Mouse (Mus musculus): ENCODE data around the gene Adgrf3. TPM values are rescaled to one million over a fixed set of nuclear protein-coding genes. Genes with fewer than 3 reads are reported as not detected.
A peak's percentile ranks its signal among the peaks of the same experiment; 100 is the strongest.
"Not testable (repeated sequence)": the region's sequence is repeated elsewhere in the genome, so short reads cannot be mapped to it uniquely, and the experiment has no call there.

The Adgrf3 gene
- polyA plus RNA-seq, 1 experiment from 2014 or later, result not detected

DNA sequence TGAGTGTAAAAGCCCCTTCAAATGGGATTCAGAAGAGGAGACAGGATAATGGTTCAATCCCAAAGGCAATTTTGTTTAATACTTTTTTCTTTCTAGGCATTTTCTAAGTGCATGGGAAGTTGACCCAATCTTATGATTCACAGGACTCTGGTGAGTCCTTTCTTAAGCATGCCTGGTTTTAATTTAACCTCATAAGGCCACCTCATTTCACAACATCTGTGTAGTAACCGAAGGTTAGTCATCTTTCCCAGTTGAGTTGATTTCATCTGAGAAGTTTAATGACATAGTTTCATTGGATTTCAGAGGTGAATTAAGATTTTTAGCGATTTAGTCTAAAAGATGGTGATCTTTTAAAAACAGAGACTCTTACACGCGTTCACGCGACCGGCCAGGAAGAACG, 17.2 kb upstream of the Adgrf3 start:
- no peak for DNase-seq (ENCODE audit: low spot score)
- WGBS, result 98% methylated on average over 8 of the region's 8 CpGs
- Histone ChIP-seq H3K4me3 (no peak overlapping the region), H3K27ac (no peak overlapping the region), H3K4me1 (no peaks in the 10 kb centered on the region), H3K27me3 (ENCODE audit: low read depth, poor library complexity, severe bottlenecking) (no peaks in the 10 kb centered on the region), H3K9me3 (replicated peaks) (no peaks in the 10 kb centered on the region), H3K36me3 (peaks cover 10% of the 10 kb centered on the region)

DNA sequence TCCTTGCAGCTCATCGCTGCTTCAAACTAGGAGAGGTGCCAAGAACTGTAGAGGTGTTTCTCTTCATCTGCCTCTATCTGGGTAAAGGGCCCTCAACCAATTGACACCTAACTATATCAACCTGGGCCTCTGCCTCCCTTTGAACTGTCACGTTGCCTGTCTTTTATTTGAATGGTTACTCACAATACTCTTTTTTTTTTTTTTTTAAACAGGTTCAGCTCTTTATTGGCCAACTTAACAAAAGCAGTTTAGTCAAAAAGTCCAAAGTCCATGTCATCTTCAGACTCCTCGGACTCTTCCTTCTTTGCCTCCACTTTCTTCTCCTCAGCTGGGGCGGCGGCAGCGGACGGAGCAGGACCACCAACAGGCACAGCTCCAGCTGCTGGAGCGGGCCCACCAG, 15.1 kb upstream of the Adgrf3 start:
- peaks cover 10% of the 10 kb centered on the region for H3K36me3 ChIP-seq
- H3K27ac ChIP-seq, result no peak overlapping the region
- no peaks in the 10 kb centered on the region for H3K4me1 ChIP-seq
- 87% methylated on average over 8 of the region's 8 CpGs for WGBS
- no peak for DNase-seq (ENCODE audit: low spot score)
- H3K4me3 ChIP-seq, result no peak overlapping the region
- H3K9me3 ChIP-seq (replicated peaks), result no peaks in the 10 kb centered on the region
- H3K27me3 ChIP-seq (ENCODE audit: low read depth, poor library complexity, severe bottlenecking), result no peaks in the 10 kb centered on the region

DNA sequence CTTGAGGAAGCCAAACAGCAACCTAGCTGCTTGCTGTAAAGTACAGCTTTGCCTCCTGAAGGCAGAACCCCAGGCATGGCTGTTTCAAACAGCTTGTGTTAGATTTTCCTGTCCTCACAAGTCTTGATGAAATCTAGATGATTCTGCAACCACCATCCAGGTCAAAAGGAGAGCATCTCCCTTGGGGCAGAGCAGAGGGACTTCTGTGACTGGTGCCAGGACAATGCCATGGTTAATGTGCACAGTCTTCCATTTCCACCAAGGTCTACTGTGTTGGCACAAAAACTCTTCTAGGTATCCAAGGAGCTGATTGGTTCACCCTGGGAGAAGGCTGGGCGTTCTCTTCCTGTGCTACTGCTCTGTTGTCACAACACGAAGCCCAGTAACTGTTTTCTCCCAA, 14.2 kb upstream of the Adgrf3 start:
- H3K4me1 ChIP-seq, result no peaks in the 10 kb centered on the region
- no peak overlapping the region for H3K27ac ChIP-seq
- H3K4me3 ChIP-seq, result no peak overlapping the region
- peaks cover 10% of the 10 kb centered on the region for H3K36me3 ChIP-seq
- H3K9me3 ChIP-seq (replicated peaks), result no peaks in the 10 kb centered on the region
- WGBS, result 88% methylated on average over 2 of the region's 2 CpGs
- DNase-seq (ENCODE audit: low spot score), result no peak
- no peaks in the 10 kb centered on the region for H3K27me3 ChIP-seq (ENCODE audit: low read depth, poor library complexity, severe bottlenecking)

DNA sequence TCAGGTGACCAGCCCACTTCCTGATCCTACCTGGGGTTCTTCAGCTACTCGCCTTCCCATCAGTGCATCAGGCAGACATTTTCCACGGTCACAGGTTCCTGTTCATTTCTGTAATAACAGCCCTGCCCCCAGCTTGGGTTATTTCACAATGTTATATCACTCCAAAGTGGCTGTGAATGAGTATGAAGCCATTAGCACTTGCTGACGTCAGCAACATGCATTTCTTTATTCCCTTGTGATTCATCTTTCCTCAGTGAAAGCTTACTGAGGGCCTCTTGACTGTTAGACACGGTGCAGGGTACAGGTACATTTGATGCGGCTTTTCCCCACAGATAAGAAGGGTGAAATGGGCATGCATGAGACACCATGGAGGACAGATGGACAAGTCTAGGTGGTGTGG, 10.4 kb upstream of the Adgrf3 start:
- 86% methylated on average over 5 of the region's 5 CpGs for WGBS
- no peak overlapping the region for H3K4me3 ChIP-seq
- no peak for DNase-seq (ENCODE audit: low spot score)

DNA sequence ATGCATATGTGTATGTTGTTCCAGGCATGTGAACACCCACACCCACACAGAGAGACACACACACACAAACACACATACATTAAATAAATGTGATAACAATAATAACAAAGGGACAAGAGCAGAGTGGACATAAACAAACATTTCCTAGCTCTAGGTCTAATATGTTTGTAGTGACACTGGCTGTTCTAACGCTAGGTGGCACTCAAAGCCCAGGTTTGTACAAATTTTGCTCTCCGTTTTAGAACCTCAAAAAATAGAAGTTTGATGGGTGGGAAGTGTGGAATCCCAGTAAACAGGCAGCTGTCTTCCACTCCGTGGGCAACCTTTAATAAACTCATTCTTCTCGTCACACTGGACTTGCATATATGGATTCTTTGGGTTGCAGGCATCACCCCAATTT, 9.4 kb upstream of the Adgrf3 start:
- DNase-seq (ENCODE audit: low spot score), result peak; percentile 56
- WGBS, result 23% methylated on average over 4 of the region's 4 CpGs
- H3K27me3 ChIP-seq (ENCODE audit: low read depth, poor library complexity, severe bottlenecking), result no peaks in the 10 kb centered on the region
- H3K4me3 ChIP-seq, result no peak overlapping the region
- no peak overlapping the region for H3K27ac ChIP-seq
- H3K9me3 ChIP-seq (replicated peaks), result no peaks in the 10 kb centered on the region
- H3K36me3 ChIP-seq, result no peaks in the 10 kb centered on the region
- H3K4me1 ChIP-seq, result no peaks in the 10 kb centered on the region

More for the DNA sequence above, 10.4 kb upstream of the Adgrf3 start:
- Histone ChIP-seq H3K27ac (no peak overlapping the region), H3K36me3 (no peaks in the 10 kb centered on the region), H3K27me3 (ENCODE audit: low read depth, poor library complexity, severe bottlenecking) (no peaks in the 10 kb centered on the region), H3K9me3 (replicated peaks) (no peaks in the 10 kb centered on the region), H3K4me1 (no peaks in the 10 kb centered on the region)

DNA sequence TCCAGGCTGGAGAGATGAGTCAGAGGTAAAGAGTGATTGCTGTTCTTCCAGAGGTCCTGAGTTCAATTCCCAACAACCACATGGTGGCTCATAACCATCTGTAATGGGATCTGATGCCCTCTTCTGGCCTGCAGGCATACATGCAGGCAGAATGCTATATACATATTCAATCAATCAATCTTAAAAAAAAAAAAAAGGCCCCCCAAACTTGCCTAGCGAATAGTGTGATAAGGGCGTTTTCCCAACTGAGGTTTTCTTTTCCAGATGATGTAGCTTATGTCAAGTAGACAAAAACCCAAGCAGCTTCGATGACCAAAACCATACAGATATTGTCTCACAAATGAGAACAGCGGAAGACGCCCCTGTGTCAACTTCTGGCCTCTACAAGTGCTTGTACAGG, 5.2 kb upstream of the Adgrf3 start:
- H3K9me3 ChIP-seq (replicated peaks); H3K4me1 ChIP-seq; H3K36me3 ChIP-seq; H3K27ac ChIP-seq; H3K4me3 ChIP-seq; H3K27me3 ChIP-seq (ENCODE audit: low read depth, poor library complexity, severe bottlenecking); DNase-seq (ENCODE audit: low spot score): not testable (repeated sequence)
- 94% methylated on average over 5 of the region's 5 CpGs for WGBS

DNA sequence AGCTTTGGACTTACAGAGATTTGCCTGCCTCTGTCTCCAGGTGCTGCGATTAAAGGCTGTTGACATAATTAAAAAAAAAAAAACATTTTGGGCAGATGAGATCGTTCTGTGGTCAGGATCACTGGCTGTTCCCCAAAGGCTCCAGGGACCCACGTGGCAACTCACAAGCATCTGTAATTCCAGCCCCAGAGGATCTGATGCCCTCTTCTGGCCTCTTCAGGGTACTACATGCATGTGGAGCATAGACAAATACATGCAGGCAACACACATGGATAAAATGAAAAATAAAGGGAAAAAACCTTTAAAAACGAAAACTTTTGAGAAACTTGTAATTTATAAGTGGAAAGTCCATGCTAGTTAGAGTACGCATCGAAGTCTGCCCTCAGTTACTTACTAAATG, 1.8 kb upstream of the Adgrf3 start:
- Histone ChIP-seq H3K36me3 (no peaks in the 10 kb centered on the region), H3K4me1 (peaks cover 7% of the 10 kb centered on the region; the same call in 1 of the 2 replicates), H3K4me3 (no peak overlapping the region), H3K9me3 (replicated peaks) (no peaks in the 10 kb centered on the region), H3K27me3 (ENCODE audit: low read depth, poor library complexity, severe bottlenecking) (no peaks in the 10 kb centered on the region), H3K27ac (no peak overlapping the region)
- no peak for DNase-seq (ENCODE audit: low spot score)
- 69% methylated on average over 6 of the region's 6 CpGs for WGBS

DNA sequence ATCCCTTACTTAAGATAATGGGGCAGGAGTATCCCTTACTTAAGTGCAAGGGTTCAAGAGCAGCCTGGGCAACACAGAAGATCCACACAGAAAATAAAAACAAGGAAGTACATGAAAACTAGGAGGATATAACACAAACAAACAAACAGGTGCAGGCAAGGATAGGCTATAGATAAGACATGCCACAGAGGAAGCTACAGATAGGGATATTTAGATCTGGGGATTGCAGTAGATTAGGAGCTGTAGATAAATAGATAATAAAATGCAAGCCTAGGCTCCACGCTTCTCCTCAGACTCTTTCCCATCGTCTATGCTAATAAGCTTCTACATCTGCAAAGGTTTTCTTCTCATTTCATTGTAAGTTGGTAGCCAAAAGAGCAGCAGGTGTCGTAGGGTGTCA, 488 bp downstream of the Adgrf3 start:
- WGBS, result 69% methylated on average over 3 of the region's 3 CpGs
- Histone ChIP-seq H3K9me3 (replicated peaks) (no peaks in the 10 kb centered on the region), H3K27ac (no peak overlapping the region), H3K4me1 (peaks cover 7% of the 10 kb centered on the region; the same call in 1 of the 2 replicates), H3K27me3 (ENCODE audit: low read depth, poor library complexity, severe bottlenecking) (no peaks in the 10 kb centered on the region), H3K4me3 (no peak overlapping the region), H3K36me3 (no peaks in the 10 kb centered on the region)
- no peak for DNase-seq (ENCODE audit: low spot score)

DNA sequence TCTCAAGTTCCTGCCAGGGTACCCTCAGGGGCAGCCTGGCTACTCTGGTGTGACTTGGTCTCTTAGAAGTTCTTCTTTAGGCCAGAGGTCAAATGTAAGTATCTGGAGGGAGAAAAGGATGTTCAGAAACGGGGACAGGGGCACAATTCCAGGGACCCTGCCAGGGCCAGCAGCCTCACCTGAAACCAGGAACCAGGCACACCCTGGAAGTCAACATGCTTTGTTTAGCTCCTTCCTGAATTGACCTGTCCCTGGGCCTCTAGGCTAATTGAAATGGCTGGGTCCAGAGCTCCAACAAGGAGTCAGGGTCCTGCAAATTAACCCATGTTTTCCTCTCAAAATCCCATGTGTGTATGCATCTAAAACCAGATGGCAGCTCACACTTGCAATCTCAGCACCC, 1.1 kb downstream of the Adgrf3 start:
- no peak for DNase-seq (ENCODE audit: low spot score)
- Histone ChIP-seq H3K27ac (no peak overlapping the region), H3K36me3 (no peaks in the 10 kb centered on the region), H3K27me3 (ENCODE audit: low read depth, poor library complexity, severe bottlenecking) (no peaks in the 10 kb centered on the region), H3K4me1 (peaks cover 7% of the 10 kb centered on the region; the same call in 1 of the 2 replicates), H3K4me3 (no peak overlapping the region), H3K9me3 (replicated peaks) (no peaks in the 10 kb centered on the region)
- 46% methylated on average over 1 of the region's 1 CpGs for WGBS

DNA sequence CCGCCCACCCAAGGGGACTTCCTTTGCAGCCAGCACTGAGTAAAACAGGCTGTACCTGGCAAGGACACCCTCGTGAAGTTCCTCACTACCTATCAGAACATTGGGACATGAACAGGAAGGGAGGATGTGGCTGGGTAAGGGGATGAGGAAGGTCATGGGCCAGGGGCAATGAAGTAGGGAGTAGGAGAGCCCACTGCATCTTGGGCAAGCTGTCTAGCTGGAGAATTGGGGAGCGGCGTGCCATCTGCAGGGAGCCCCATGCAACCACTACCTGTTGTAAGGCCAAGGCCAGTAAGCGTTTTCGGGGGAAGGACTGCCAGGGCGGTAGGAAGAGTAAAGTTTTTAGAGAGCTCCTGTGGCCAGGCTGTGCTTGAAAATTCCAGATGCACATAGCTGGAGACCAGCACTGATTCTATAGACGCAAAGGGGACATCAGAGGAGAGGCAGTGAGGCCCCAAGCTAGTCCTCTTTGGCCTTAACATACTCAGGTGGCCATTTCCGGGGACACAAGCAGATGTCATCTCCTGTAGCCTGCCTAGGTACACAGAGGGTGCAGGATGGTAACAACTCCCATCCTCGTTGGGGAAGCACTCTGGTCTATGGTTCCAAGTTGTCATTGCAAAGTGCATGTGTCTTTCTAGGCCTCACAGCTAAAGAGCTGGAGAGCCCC, 2.2 kb downstream of the Adgrf3 start:
- Histone ChIP-seq H3K27ac (no peak overlapping the region), H3K36me3 (no peaks in the 10 kb centered on the region), H3K9me3 (replicated peaks) (no peaks in the 10 kb centered on the region), H3K4me1 (peaks cover 9% of the 10 kb centered on the region; the same call in 1 of the 2 replicates), H3K27me3 (ENCODE audit: low read depth, poor library complexity, severe bottlenecking) (no peaks in the 10 kb centered on the region), H3K4me3 (no peak overlapping the region)
- WGBS, result 87% methylated on average over 10 of the region's 10 CpGs
- DNase-seq (ENCODE audit: low spot score), result no peak

DNA sequence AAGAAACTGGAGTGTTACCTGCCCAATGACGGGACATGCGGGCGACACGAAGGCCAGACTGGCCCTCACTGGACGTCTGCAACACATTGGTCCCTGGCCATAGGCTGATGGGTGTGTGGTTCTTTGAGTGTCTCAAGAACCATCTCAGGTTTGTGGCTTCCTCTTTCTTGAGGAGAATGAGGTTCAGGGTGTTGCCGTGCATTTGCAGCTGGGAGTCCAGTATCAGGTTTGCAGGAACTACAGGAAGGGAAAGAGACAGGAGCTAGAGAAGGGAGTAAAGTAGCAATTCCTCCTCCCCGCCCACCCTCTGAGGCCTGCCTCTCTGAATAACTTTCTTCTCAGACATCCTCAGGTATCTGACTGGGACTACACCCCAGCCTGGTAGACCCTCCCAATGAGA, 3.3 kb downstream of the Adgrf3 start:
- Histone ChIP-seq H3K36me3 (no peaks in the 10 kb centered on the region), H3K9me3 (replicated peaks) (no peaks in the 10 kb centered on the region), H3K4me1 (peaks cover 11% of the 10 kb centered on the region; the same call in 1 of the 2 replicates), H3K27me3 (ENCODE audit: low read depth, poor library complexity, severe bottlenecking) (no peaks in the 10 kb centered on the region), H3K27ac (no peak overlapping the region), H3K4me3 (no peak overlapping the region)
- no peak for DNase-seq (ENCODE audit: low spot score)
- WGBS, result 89% methylated on average over 7 of the region's 7 CpGs

DNA sequence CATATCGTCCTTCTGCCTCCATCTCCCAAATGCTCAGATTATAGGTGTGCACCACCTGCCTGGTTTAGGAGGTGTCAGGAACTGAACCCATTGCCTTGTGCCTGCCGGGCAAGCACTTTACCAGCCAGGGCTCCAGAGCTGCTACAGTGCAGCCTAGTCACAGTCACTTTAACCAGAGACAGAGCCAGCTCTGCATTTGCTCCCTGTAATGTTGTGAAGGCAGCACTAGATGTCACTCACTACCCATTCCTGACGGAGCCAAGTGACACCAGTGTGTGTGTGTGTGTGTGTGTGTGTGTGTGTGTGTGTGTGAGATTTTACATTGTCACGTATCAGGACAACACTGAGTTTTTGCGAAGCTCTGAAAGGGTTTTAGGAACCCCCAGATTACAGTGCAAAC, 4.0 kb downstream of the Adgrf3 start:
- DNase-seq (ENCODE audit: low spot score), result no peak
- Histone ChIP-seq H3K9me3 (replicated peaks) (no peaks in the 10 kb centered on the region), H3K27me3 (ENCODE audit: low read depth, poor library complexity, severe bottlenecking) (no peaks in the 10 kb centered on the region), H3K36me3 (no peaks in the 10 kb centered on the region), H3K27ac (no peak overlapping the region), H3K4me1 (peaks cover 11% of the 10 kb centered on the region; the same call in 1 of the 2 replicates), H3K4me3 (no peak overlapping the region)
- WGBS, result 65% methylated on average over 5 of the region's 5 CpGs

DNA sequence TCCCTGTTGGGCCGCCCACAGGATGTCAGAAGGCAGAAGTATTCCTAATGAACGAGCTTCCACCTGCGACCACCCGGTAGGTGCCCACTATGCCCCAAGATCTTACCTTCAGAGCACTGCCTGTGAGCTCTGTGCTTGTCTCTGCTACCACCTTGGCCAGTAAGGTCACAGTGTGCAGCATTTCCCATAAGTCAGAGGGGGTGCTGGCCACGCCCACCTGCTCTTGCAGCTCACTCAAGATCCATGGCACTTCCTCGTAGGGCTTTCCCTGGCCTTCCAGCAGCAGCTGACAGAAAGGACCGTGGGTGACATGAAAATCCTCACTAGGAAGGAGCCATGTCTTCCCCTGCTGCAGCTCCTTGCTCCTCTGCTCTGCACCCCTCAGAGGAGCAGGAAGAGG, 7.3 kb downstream of the Adgrf3 start:
- Histone ChIP-seq H3K36me3 (no peaks in the 10 kb centered on the region), H3K27ac (no peak overlapping the region), H3K27me3 (ENCODE audit: low read depth, poor library complexity, severe bottlenecking) (no peaks in the 10 kb centered on the region), H3K4me3 (no peak overlapping the region), H3K4me1 (0 out of 2 replicates have a peak, but pooled peaks cover 6% of the 10 kb centered on the region), H3K9me3 (replicated peaks) (no peaks in the 10 kb centered on the region)
- WGBS, result 80% methylated on average over 7 of the region's 7 CpGs
- no peak for DNase-seq (ENCODE audit: low spot score)

DNA sequence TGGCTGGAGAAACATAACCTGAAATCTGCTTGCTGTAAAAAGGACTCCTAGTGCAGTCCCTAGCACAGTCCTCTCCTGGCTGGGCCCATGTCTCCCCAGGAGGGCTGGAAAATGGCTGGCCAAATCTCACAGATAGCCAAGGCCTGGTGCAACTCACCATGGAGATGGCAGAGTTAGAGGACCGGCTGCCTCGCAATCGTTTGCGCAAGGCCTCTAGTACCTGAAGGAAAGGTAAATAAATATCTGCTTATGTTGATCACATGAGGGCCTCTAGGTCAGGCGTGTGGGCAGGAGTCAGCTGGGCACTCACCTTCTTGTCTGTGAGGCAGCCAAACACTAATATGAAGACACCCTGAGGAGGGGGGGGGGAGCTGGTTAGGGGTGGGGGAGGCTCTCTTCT, 10.2 kb downstream of the Adgrf3 start:
- DNase-seq (ENCODE audit: low spot score), result no peak
- Histone ChIP-seq H3K4me1 (0 out of 2 replicates have a peak, but pooled peaks cover 4% of the 10 kb centered on the region), H3K4me3 (no peak overlapping the region), H3K27me3 (ENCODE audit: low read depth, poor library complexity, severe bottlenecking) (no peaks in the 10 kb centered on the region), H3K9me3 (replicated peaks) (no peaks in the 10 kb centered on the region), H3K36me3 (no peaks in the 10 kb centered on the region), H3K27ac (no peak overlapping the region)
- WGBS, result 91% methylated on average over 5 of the region's 5 CpGs

All from limb, embryonic 10.5 days (tissue).